Mouse (Mus musculus) frontal cortex, adult 2 months (tissue): Measurements from ENCODE around the gene Ifnl3. TPM values are rescaled to one million over a fixed set of nuclear protein-coding genes. Genes with fewer than 3 reads are reported as not detected.

Experiments
- polyA plus RNA-seq: library from polyadenylated mRNA; depleted of rRNA; stranded (reverse); fragments of >200 nt; gene quantifications from 2 replicates; pipeline ENCODE4 v1.2.3, GENCODE M21; 2012; rRNA removed

Gene Ifnl3
- polyA plus RNA-seq, 1 experiment: not detected

Other genes starting within 250 kb of the Ifnl3 start
- 29.7 and 32.9 TPM in 2 replicates for gene Eid2b, start 245.1 kb upstream of the Ifnl3 start, polyA plus RNA-seq
- 1.7 and 1.8 TPM in 2 replicates for gene Selenov, start 231.7 kb upstream of the Ifnl3 start, polyA plus RNA-seq
- 2.0 and 2.6 TPM in 2 replicates for gene Dll3, start 220.6 kb upstream of the Ifnl3 start, polyA plus RNA-seq
- 53.0 and 58.6 TPM in 2 replicates for gene Timm50, start 210.8 kb upstream of the Ifnl3 start, polyA plus RNA-seq
- 114 and 117 TPM in 2 replicates for gene Supt5, start 184.1 kb upstream of the Ifnl3 start, polyA plus RNA-seq
- 618 and 661 TPM in 2 replicates for gene Rps16, start 172.2 kb upstream of the Ifnl3 start, polyA plus RNA-seq
- 4.3 and 6.3 TPM in 2 replicates for gene Plekhg2, start 150.2 kb upstream of the Ifnl3 start, polyA plus RNA-seq
- 3.1 and 3.9 TPM in 2 replicates for gene Zfp36, start 142.6 kb upstream of the Ifnl3 start, polyA plus RNA-seq
- 32.8 and 39.2 TPM in 2 replicates for gene Med29, start 130.1 kb upstream of the Ifnl3 start, polyA plus RNA-seq
- gene Paf1, start 129.9 kb upstream of the Ifnl3 start, polyA plus RNA-seq: 149 and 182 TPM in 2 replicates
- gene Gmfg, start 85.4 kb upstream of the Ifnl3 start, polyA plus RNA-seq: 4.0 and 5.2 TPM in 2 replicates
- gene Lrfn1, start 70.9 kb upstream of the Ifnl3 start, polyA plus RNA-seq: 39.9 and 40.4 TPM in 2 replicates
- gene Ifnl2, start 12.4 kb upstream of the Ifnl3 start, polyA plus RNA-seq: not detected in 2 replicates
- 0.40 TPM in 1 of 2 replicates, not detected in the other for gene Sycn, start 18.0 kb downstream of the Ifnl3 start, polyA plus RNA-seq
- gene Nccrp1, start 24.4 kb downstream of the Ifnl3 start, polyA plus RNA-seq: 1.1 and 2.1 TPM in 2 replicates
- gene Samd4b, start 75.3 kb downstream of the Ifnl3 start, polyA plus RNA-seq: 62.4 and 66.9 TPM in 2 replicates
- 8.7 and 8.8 TPM in 2 replicates for gene Pak4, start 75.3 kb downstream of the Ifnl3 start, polyA plus RNA-seq
- 1.2 and 3.9 TPM in 2 replicates for gene Acp7, start 108.5 kb downstream of the Ifnl3 start, polyA plus RNA-seq
- gene Fbxo27, start 170.0 kb downstream of the Ifnl3 start, polyA plus RNA-seq: 28.9 and 35.7 TPM in 2 replicates
- 3.4 and 4.3 TPM in 2 replicates for gene Fbxo17, start 194.0 kb downstream of the Ifnl3 start, polyA plus RNA-seq
- gene Mrps12, start 219.0 kb downstream of the Ifnl3 start, polyA plus RNA-seq: 92.4 and 109 TPM in 2 replicates
- gene Sars2, start 219.2 kb downstream of the Ifnl3 start, polyA plus RNA-seq: 15.4 and 18.0 TPM in 2 replicates
- 2.2 TPM in 2 replicates for gene Ccer2, start 233.3 kb downstream of the Ifnl3 start, polyA plus RNA-seq
- 206 and 223 TPM in 2 replicates for gene Sirt2, start 243.9 kb downstream of the Ifnl3 start, polyA plus RNA-seq
- 30.1 and 34.9 TPM in 2 replicates for gene Nfkbib, start 244.7 kb downstream of the Ifnl3 start, polyA plus RNA-seq